Mouse (Mus musculus) leukemia stem cell, adult 10-12 weeks (primary cell): Measurements from ENCODE around the gene Olfml1. TPM values are rescaled to one million over a fixed set of nuclear protein-coding genes. Genes with fewer than 3 reads are reported as not detected.

Source experiments
- polyA plus RNA-seq: library from polyadenylated mRNA; stranded (reverse); fragments of >175 nt; gene quantifications from 2 replicates; pipeline ENCODE4 v1.2.3, GENCODE M21; 2012; ENCODE audit warnings: low replicate concordance

The Olfml1 gene
- polyA plus RNA-seq, result not detected in 2 replicates

DNA sequence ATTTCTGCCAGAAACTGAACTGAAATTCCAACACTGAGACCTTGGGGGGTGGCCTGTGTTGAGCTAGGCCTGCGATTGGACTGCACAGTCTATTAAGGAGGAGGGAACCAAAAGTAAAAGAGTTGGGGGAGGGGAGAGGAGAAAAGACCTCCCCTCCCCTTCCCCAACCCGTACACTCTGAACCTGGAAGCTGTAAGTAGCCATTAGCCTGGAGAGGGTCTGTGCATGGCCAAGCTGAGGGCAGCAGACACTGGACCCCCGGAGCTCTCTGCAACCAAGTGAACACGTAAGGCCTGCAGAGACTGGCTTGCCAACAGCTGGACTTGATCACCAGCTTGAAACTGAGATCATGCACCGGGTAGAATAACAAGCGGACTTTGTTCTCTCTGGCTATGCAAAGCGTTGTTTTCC, at the start of gene Olfml1:
Gene Olfml1 (plus strand): TSS at position 186 of the 411 bp plus-strand sequence.

DNA sequence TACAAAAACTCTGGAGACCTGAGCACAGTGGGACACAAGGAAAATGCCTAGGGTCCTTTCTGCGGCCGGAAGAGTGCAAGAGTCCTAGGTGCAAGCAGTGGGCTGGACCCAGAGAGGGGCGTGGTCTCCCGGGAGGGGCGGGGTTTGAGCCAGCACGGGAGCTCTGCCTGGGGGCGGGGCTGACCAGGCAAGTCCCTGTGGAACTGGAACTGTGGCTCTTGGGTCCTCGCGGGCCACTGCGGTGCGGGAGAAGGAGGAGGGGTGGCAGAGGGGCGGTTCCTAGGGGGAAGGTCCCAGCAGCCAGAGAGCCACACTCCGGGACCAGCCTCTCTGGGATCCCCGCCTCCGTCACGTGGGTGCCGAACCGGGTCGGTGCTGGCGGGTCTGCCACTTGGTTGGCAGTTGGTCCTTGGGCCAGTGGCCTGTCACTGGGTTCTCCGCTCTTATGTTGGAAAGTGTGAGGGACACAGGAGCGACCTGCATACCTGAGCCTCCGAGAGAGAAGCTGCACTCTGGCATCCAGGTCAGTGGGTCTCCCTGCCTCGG, 27.7 kb downstream of the Olfml1 start, which contains the start of gene Ppfibp2:
Gene Ppfibp2 (plus strand): TSS at position 351 of the 546 bp plus-strand sequence.

DNA sequence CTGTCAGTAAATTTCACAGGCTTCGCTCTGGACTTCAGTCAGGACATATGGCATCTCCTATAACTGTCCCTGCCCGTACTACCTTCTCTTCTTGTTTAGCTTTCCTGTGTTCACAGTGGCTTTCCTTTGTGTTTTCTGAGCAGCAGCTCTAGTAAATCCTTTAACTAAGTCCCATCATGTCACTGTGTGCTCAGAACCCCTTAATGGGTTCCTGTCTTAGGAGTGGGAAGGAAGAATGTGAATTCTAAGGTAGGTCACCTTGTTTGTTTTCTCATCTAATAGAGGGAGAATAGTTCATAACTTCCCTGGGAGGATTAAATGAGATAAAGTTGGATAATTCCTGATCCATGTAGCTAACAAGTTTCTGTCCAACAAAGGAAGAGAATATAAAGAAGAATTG, 57.8 kb downstream of the Olfml1 start, which contains the start of gene 5330417H12Rik:
Gene 5330417H12Rik (minus strand): TSS at position 101 of the 400 bp plus-strand sequence.

Other genes with a start within 250 kb of the Olfml1 start
- 0.07 TPM in 1 of 2 replicates, not detected in the other for gene Syt9, start 196.7 kb upstream of the Olfml1 start, polyA plus RNA-seq
- 1.3 TPM in 1 of 2 replicates, not detected in the other for gene Ppfibp2, start 27.8 kb downstream of the Olfml1 start, polyA plus RNA-seq
- gene 5330417H12Rik, start 57.7 kb downstream of the Olfml1 start, polyA plus RNA-seq, result not detected in 2 replicates
- 0.06 TPM in 1 of 2 replicates, not detected in the other for gene Cyb5r2, start 190.6 kb downstream of the Olfml1 start, polyA plus RNA-seq
- not detected in 2 replicates for gene Ovch2, start 233.8 kb downstream of the Olfml1 start, polyA plus RNA-seq
- gene Olfr467, start 244.8 kb downstream of the Olfml1 start, polyA plus RNA-seq, result not detected in 2 replicates